Mouse (Mus musculus) retina, adult 2 months (tissue): ENCODE measurements at regions not wholly inside any gene's neighbourhood (a gene's known extent, or its start where the extent isn't known, plus 50 kb on each side); places are given as distances from the start of the nearest gene placed in this dataset.

Source experiments
- DNase-seq: peaks from one replicate; pipeline ENCODE4 v3.0.0-alpha.2; 2012; ENCODE audit warnings: low read depth, low spot score

- no peak for DNase-seq
Measured at GRCm38 (mm10) chrX:161426625-161427024, 139.4 kb downstream of the Gm15262 start.

- DNase-seq = no peak
Measured at GRCm38 (mm10) chrX:161428012-161428411, 140.8 kb downstream of the Gm15262 start.

GRCm38 (mm10) chrX:161435348-161435747 is 148.1 kb downstream of the Gm15262 start:
- DNase-seq = peak; percentile 8
